Mouse (Mus musculus) kidney, adult 2 months (tissue): ENCODE data around the gene Slc25a26.

ENCODE experiments used
- CTCF ChIP-seq: fragments of 200-500 bp; conservative IDR thresholded peaks from 2 replicates; pipeline ENCODE4 v1.5.1; 2011; ENCODE audit warnings: low read depth, mild to moderate bottlenecking, control low read depth, low read length, moderate library complexity, mixed read lengths; ENCODE audit not compliant: insufficient read depth, insufficient read length
- POLR2A ChIP-seq: fragments of 200-500 bp; IDR thresholded peaks from one replicate; pipeline ENCODE4 v1.6.1; 2011; ENCODE audit warnings: low read depth, low read length, control low read depth

- no peak for TF ChIP-seq CTCF
- no peak for TF ChIP-seq POLR2A
These were observed 96.8 kb downstream of the Slc25a26 start for GRCm38 (mm10) chr6:94596761-94597485.
